Mouse (Mus musculus) adrenal gland, adult 2 months (tissue): ENCODE measurements at regions not wholly inside any gene's neighbourhood (a gene's known extent, or its start where the extent isn't known, plus 50 kb on each side); places are given as distances from the start of the nearest gene placed in this dataset.

Experiments used
- DNase-seq: peaks from one replicate; pipeline ENCODE4 v3.0.0; 2021

GRCm38 (mm10) chr9:87341438-87341837 is 86.1 kb upstream of the Cep162 start:
- DNase-seq: no peak

- no peak for DNase-seq
Measured at GRCm38 (mm10) chr9:87326374-87327295, 71.3 kb upstream of the Cep162 start.

GRCm38 (mm10) chr9:87323690-87324089 is 68.4 kb upstream of the Cep162 start:
- DNase-seq: no peak

GRCm38 (mm10) chr9:87320758-87321157 is 65.4 kb upstream of the Cep162 start:
- no peak for DNase-seq

GRCm38 (mm10) chr9:87318767-87319166 is 63.4 kb upstream of the Cep162 start:
- no peak for DNase-seq

GRCm38 (mm10) chr9:87310150-87310549 is 54.8 kb upstream of the Cep162 start:
- no peak for DNase-seq
